Mouse (Mus musculus): Measurements from ENCODE around the gene Anapc4.

Anapc4 gene

DNA sequence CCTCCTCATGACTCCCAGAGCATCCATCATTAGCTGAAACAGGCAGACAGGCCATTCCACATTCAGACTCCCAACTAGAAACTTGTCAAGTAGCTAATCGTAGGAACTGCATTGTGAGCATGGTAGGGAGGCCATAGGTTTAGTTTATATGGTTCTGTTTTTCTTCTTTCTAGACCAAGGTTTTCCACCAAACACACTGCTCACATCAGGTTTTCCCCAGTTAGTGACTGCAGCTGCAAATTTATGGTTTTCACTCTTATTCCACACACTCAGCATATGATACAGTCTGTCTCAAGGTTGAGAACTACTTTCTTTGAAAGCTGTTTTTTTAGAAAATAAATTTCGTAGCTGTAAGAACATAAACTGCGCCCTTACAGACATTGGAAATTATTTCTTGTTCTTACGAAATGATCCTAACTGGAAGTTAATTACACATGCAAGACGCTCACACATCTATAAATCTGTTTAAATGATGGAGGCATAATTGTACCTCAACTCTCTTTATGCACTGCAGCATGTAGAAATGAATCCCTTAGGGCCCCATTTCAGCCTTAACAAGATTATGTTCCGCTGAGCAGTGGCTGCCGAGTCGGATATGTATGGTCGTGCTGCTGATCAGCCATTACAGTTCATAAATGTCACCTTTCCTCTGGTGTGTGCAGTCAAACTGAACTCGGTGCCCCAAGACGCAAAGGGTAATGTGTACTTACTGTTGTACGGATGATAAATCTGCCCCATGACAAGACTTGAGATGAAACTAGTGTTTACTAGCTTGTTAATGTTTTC lies 35.3 kb downstream of the Anapc4 start:
- no peak for DNase-seq (ENCODE audit: low spot score in 2 of 2)

DNA sequence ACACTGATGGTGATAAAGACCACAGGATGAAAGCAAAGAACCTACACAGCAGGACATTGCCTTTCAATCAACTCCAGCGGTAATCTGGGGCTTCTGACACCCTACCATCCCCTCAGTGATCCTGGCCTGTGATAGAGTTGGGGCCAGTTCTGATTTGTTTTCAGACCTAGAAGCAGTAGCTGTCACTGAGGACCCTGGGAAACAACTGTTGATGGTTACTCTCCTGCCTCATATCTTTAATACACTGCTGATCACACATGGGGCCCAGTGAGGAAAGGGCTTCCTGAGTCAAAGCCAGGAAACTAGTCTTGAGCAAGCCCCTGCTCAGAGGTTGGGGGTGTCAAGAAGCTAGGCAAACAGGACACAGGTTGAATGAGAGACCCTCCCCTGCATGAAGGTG lies 37.6 kb downstream of the Anapc4 start:
- no peak for DNase-seq (ENCODE audit: low spot score in 2 of 2)

DNA sequence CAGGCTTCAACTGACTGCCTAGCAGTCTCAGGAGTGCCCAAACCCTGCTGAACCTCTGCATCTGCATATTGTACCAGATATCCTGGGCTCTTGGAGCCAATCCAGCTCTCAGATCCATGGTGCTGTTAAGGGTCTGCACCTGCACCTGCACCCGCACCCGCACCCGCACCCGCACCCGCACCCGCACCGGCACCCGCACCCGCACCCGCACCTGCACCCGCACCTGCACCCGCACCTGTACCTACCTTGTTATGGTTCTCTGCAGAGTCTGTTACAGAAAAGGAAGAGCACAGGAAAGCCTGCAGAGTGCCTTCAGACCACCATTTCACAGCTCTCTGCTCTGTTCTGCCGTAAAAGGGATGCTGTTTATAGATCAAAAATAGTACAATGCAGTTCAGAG lies 38.2 kb downstream of the Anapc4 start:
- peak; percentile 14 to 23 for DNase-seq (ENCODE audit: low spot score in 2 of 2)

DNA sequence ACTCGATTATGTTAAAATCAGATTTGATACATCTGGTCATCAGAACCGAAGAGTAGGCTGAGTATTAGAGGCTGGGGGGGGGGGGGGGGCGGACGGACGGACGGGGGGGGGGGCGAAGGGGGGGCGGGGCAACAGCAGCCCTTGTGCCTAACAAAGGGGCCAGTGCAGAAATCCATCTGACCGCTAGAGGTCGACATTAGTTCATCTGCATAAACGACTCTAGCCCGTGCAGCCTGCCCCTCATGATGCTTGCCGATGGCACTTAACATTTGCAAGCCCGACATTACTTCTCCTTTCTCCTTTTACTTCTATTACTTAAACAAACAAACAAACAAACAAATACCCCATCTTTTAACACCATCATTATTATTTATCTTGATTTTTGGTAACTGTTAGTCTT lies 45.0 kb downstream of the Anapc4 start:
- peak; percentile 30 to 63 for DNase-seq (ENCODE audit: low spot score in 2 of 2)

DNA sequence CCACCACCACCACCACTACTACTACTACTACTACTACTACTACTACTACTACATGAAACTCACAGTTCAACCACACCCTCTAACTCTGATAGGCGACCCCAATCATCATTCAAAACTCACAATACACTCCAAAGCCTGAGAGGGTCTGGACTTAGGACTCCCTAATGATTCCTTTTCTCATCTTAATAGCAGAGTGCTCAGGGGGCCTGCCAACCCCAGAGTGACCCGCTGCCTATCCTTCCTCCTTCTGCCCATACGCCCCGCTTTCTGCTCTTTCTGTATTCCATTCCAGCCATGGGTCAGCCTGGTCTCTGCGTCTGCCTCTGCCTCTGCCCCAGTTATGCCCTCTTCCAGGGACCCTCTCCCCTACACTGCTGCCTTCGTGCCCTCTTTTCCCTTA lies 46.1 kb downstream of the Anapc4 start:
- no peak for DNase-seq (ENCODE audit: low spot score in 2 of 2)

DNA sequence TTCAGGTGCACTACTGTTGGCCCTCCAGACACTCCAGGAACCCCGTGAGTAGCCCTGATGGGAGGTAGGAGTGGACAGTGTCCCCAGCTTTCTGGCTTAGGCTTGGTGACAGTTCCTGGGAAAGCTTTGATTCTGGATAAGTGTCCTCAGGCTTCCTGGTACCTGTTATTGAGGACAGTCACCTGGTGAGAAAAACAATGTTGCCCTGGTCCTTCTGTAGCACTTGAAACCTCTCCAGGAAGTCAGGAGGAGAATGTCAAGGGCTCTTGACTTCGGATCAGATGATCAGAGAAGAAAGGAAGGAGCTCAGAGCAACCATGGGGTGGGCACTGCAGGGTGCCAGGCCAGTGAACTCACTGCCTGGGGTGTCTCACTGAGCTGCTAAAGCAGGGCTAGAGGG lies 48.6 kb downstream of the Anapc4 start:
- no peak for DNase-seq (ENCODE audit: low spot score in 2 of 2)

DNA sequence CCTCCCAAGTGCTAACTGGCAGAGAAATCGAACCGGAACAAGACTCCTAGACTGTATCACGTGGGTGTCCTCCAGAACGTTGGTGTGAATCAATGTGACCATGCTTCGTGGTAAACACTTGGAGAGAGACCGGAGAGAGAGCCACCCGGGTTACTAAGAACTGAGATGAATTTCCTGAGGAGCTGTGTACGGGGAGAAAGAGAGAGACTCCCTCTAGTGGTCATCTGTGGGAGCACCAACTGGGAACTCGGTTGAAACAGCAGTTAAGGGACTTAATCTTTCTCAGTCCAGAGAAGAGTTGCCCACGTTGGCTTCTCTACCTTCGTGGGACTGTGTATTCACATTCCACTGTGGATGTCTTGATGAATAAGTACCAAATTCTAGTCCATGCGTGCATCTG lies 53.3 kb downstream of the Anapc4 start:
- DNase-seq (ENCODE audit: low spot score in 2 of 2) = peak; percentile 24 to 65

DNA sequence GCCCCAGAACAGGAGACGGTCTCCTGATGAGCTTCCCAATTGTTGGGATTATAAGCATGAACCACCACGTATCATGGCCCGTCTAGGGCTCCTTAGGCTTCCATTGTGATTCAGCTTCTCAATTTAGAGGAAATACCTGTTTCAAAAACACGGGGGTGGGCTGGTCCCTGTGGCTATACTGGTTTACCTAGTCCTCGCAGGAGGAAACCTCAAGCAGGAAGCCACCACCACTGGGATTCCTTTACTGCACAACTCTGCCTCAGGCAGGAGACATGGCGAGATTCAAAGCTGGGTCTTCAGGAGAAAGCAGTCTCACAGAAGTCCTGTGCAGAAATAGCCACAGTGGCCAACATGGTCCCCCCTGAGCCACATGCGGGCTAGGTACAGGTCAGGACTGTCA lies 56.1 kb downstream of the Anapc4 start:
- DNase-seq (ENCODE audit: low spot score in 2 of 2) = no peak

DNA sequence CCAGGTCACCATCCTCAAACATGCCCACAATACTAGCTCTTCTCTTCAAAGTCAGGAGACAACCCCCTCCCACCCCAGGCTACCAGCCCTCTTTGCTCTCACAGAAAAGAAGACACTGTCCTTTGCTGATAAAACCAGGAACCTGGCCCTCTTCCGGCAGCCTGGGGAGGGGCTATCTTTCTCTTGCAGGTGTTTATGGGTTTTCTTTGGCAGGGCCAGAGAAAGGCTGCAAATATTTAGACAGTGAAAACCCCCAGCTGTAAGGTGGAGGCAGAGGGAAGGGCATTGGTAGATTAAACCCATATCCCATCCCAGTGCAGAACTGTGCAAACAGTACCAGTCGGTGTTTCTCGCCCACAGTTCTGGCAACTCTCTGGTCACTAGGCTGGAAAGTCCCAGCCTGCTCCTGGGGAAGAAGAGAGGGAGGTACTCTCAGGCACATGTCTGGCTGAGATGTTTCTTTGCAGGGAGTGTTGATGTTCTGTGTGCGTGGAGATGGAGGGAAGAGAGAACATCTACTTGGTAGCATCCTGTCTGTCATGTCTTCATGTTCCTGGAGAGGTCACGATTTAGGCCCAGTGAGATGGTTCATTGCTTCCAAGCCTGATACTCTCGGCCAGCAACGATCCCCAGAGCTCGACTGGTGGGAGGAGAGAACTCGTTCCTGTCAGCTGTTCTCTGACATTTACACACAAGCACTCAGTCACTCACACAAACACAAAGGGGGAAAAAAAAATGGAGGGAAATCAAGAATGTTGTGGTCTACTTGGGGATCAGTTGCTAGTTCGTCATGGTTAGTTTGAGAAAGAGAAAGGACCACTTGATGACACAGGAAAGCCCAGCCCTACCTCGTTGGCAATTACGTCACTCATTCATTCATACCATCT lies 58.4 kb downstream of the Anapc4 start:
- no peak for DNase-seq (ENCODE audit: low spot score in 2 of 2)

DNA sequence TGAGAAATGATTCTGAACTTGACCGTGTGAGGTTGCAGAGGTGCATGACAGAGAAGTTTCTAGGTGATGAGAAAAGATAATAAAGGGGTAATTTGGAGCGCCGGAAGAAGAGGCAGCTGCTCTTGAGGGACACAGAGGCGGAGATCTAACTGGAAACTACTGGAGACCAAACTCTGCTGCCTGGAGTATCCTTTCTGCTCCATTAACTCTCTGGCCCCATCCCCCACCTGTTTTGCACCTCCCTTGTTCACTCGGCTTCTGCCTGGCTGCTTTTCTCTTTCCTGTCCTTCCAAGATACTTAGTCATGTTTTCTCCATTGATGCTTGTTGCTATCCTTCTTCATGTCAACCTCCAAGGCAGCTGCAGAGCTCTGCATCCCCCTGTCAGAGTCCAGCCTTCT lies 60.1 kb downstream of the Anapc4 start:
- DNase-seq (ENCODE audit: low spot score in 2 of 2) = no peak

DNA sequence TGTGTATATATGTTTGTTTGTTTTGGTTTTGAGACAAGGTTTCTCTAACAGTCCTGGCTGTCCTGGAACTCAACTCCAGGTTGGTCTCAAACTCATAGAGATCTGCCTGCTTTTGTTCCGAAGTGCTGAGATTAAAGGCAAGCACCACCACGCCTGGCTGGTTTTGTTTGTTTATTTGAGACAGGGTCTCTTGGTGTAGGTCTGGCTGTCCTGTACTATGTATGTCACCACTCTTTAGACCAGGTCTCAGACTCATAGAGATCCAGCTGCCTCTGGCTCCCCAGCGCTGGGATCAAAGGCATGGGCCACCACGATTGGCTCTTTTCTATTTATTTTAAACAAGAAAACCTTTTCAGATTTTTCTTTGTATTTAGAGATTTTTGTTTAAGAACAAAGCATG lies 70.4 kb downstream of the Anapc4 start:
- no peak for DNase-seq (ENCODE audit: low spot score in 2 of 2)

DNA sequence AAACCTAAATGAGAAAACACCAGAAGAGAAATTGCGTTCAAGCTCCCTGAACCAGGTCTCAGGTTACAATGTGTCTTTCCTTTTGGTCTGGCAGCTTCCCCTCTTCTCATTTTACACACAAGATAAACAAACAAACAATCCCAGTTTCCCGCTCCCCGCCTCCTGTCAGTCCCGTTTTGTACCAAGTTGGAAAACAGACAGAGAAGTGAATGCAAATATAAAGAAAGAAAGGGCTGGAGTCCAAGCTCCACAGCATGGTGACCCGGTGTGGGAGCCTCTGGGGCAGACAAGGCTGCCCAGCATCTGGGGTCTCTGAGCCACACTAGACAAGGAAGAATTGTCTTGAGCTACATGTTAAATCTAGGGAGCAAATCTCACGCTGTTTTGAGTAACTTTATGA lies 70.9 kb downstream of the Anapc4 start:
- DNase-seq (ENCODE audit: low spot score in 2 of 2) = no peak

DNA sequence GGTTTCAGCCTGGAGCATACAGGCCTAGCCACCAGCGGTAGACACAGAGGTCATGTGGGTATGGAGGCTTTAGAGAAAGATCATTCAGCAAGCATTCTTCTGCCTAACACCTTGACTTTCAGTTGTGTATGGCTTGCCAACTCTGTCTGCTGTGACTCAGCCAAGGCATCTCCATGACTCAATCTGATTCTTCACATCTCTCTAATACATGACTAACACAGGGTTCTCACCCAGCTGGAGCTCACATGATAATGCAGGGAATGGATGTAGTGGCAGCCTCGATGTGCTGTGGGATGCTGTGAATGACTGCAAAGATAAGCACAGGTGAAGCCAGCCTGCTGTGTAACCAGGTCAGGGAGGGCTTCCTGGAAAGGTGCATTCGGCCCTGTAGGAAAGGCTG lies 74.4 kb downstream of the Anapc4 start:
- no peak for DNase-seq (ENCODE audit: low spot score in 2 of 2)

DNA sequence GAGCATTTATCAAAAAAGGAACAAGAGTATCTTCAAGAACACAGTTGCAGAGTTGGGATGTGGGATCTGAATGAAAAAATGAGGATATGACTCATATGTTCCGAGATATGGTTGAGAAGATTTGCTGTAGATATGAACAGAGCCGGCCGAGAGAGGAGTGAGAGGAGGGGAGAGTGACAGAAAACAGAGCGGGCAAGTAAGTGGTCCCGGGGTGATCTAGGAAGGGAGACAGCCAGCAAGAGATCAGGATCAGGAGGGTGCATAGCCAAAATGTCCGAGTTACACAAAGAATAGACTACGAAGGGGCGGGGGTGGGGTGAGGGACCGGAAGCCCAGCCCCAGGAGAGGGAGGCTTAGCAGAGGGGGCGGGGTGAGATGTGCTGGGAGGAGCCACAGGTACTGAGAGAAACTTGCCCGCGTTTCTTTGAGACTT lies 76.4 kb downstream of the Anapc4 start:
- peak; percentile 12 to 36 for DNase-seq (ENCODE audit: low spot score in 2 of 2)

DNA sequence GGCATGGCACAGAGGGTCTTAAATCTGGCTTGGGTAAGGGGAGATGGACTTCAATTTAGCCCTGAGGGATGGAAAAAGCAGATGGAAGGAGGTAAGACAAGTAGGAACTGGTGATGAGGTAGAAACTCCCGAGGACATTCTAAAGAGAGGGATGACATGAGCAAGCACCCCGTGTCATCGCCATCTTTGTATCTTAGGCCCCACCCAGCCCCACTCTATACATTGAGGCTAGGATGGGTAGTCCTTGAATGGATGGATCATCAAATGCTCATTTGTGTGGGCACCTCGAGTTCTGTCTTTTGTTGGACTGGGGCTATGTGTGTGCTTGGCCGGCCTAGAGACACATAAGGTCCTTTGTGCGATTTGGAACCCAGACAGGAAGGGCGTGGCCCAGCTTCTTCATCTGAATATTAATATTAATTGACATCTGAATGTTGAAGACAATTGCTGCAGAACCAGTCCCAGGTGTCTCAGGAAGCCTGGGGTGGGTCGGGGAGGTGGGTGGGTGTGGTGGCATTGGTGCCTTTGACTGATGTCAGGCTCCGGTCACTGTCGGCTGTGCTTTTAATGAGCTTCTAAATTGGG lies 77.6 kb downstream of the Anapc4 start:
- no peak for DNase-seq (ENCODE audit: low spot score in 2 of 2)

DNA sequence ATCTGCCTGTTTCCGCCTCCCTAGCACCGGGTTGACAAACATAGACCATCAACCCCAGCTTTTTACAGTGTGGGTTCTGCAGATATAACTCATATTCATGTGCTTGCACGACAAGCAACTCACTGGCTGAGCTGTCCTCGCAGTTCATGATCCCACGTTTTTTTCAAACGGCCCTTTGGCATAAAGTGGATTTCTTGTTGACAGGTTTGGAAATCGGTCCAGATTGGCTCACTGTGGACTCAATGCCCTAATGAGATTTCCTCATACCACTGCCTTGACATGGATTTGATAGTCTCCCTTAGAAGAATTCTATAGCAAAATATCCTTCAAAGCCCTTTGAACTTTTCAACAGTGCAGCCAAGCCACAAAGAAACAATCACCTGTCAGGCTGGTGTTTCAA lies 79.9 kb downstream of the Anapc4 start:
- DNase-seq (ENCODE audit: low spot score in 2 of 2) = no peak

DNA sequence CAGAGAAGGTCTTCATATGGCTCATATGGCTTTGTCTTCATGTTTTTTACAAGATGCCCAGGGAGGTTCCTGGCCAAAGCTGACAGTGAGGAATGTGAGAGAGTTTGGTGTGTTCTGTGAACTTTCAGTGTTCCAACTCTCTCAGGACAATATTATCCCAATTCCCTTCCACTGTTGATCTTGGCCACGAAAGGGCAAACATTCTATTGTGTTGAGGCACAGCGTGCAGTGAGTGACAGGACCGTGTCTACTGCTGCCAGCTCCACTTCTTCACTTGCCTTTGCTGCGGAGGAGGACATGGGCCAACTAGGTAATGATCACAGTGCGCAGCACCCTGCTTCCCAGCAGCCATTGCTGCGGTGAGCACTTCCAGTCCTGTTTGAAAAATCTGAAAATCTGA lies 82.4 kb downstream of the Anapc4 start:
- DNase-seq (ENCODE audit: low spot score in 2 of 2) = no peak

Measured in thymus, postnatal 10 days (tissue).